Mouse (Mus musculus): ENCODE measurements around the gene Rgl2.

GRCm38 (mm10) chr17:33897114-33897794, 32.1 kb upstream of the Rgl2 start:
- TF ChIP-seq GATA1 (IDR thresholded peaks at IDR 0.05; ENCODE audit: borderline replicate concordance, low read length) (no peak), FLI1 (IDR thresholded peaks at IDR 0.05; ENCODE audit: low read length) (no peak)
